In genomic region chr4:119430678-119431077, GRCm38 (mm10) we compare ENCODE assay signal across 9 mouse cellular contexts. TPM values are rescaled to one million over a fixed set of nuclear protein-coding genes. Genes with fewer than 3 reads are reported as not detected.
DNase-seq lines count a peak whose midpoint lies in the region; ATAC-seq and TF ChIP-seq lines count a peak whose summit lies in the region.
"Had no signal": no experiment of that assay in that cellular context is flagged by ENCODE, and none has a peak within 500 bp of the region (broad histone marks: within the 10 kb centered on the region; RNA-seq: fewer than 3 reads in every experiment).

No protein-coding gene starts in this region.

- peak; percentile 66; the same call in 1 of the 2 replicates for TF ChIP-seq CTCF in embryonic fibroblast, embryonic 13.5 days (IDR thresholded peaks at IDR 0.05; ENCODE audit: borderline replicate concordance, insufficient read depth, low read length)
- TF ChIP-seq CTCF in lung, postnatal 0 days (IDR thresholded peaks at IDR 0.05) = peak; percentile 75

- no peak for TF ChIP-seq EP300 in lung, postnatal 0 days (IDR thresholded peaks at IDR 0.05)

- no peak overlapping the region for H3K27ac ChIP-seq in forebrain, embryonic 14.5 days (ENCODE audit: low read depth, low read length)
- no peak overlapping the region for H3K27ac ChIP-seq in forebrain, embryonic 12.5 days
- no peak overlapping the region for H3K27ac ChIP-seq in embryonic fibroblast, embryonic 13.5 days (ENCODE audit: insufficient read depth, low read length)
- H3K27ac ChIP-seq in lung, postnatal 0 days (ENCODE audit: low read length) = no peak overlapping the region
- H3K27ac ChIP-seq: neural tube, embryonic 12.5 days had no signal

- H3K36me3 ChIP-seq in forebrain, embryonic 14.5 days (ENCODE audit: control insufficient read depth, insufficient read depth, low read length) = no peaks in the 10 kb centered on the region
- no peaks in the 10 kb centered on the region for H3K36me3 ChIP-seq in forebrain, embryonic 12.5 days (replicated peaks)
- no peaks in the 10 kb centered on the region for H3K36me3 ChIP-seq in lung, postnatal 0 days (ENCODE audit: insufficient read depth, low read length)
- H3K36me3 ChIP-seq: neural tube, embryonic 12.5 days had no signal

- no peak overlapping the region for H3K4me2 ChIP-seq in forebrain, embryonic 14.5 days (ENCODE audit: low read length)
- no peak overlapping the region for H3K4me2 ChIP-seq in forebrain, embryonic 12.5 days
- H3K4me2 ChIP-seq in lung, postnatal 0 days (replicated peaks; ENCODE audit: low read depth, low read length) = no peak overlapping the region
- H3K4me2 ChIP-seq: neural tube, embryonic 12.5 days had no signal

- no peak for ATAC-seq in forebrain, embryonic 14.5 days
- no peak for ATAC-seq in forebrain, embryonic 12.5 days (ENCODE audit: low FRiP score)
- peak; percentile 68 for ATAC-seq in lung, postnatal 0 days

- peak; percentile 44 for DNase-seq in forebrain, embryonic 14.5 days (ENCODE audit: low spot score)
- DNase-seq in 3T3-L1 (ENCODE audit: low read depth, low spot score) = peak; percentile 25
- DNase-seq in adrenal gland, postnatal 25 days = peak; percentile 62
- peak; percentile 52 to 73 for DNase-seq in kidney, adult 8-10 months
- peak; percentile 68 for DNase-seq in lung, postnatal 0 days (ENCODE audit: low spot score)
- DNase-seq in spleen, postnatal 4 days (ENCODE audit: low spot score in 2 of 2) = peak; percentile 66 to 84

- 0 out of 2 replicates have a peak, but pooled peaks cover 4% of the 10 kb centered on the region for H3K9me3 ChIP-seq in forebrain, embryonic 14.5 days (replicated peaks; ENCODE audit: control insufficient read depth, low read length)
- H3K9me3 ChIP-seq in forebrain, embryonic 12.5 days = no peaks in the 10 kb centered on the region
- H3K9me3 ChIP-seq in lung, postnatal 0 days (ENCODE audit: low read length) = no peaks in the 10 kb centered on the region

- TF ChIP-seq POLR2A in embryonic fibroblast, embryonic 13.5 days (IDR thresholded peaks at IDR 0.05; ENCODE audit: low read depth, low read length) = no peak

- H3K27me3 ChIP-seq in forebrain, embryonic 14.5 days (replicated peaks; ENCODE audit: control insufficient read depth, insufficient read depth, low read length) = no peaks in the 10 kb centered on the region
- H3K27me3 ChIP-seq in forebrain, embryonic 12.5 days = 0 out of 2 replicates have a peak, but pooled peaks cover 7% of the 10 kb centered on the region
- no peaks in the 10 kb centered on the region for H3K27me3 ChIP-seq in lung, postnatal 0 days (replicated peaks; ENCODE audit: insufficient read depth, low read length)
- H3K27me3 ChIP-seq: neural tube, embryonic 12.5 days had no signal

- no peak overlapping the region for H3K9ac ChIP-seq in forebrain, embryonic 14.5 days (ENCODE audit: low read length)
- H3K9ac ChIP-seq in forebrain, embryonic 12.5 days = no peak overlapping the region
- H3K9ac ChIP-seq in lung, postnatal 0 days (replicated peaks; ENCODE audit: low read depth) = no peak overlapping the region
- H3K9ac ChIP-seq: neural tube, embryonic 12.5 days had no signal

- WGBS in forebrain, embryonic 14.5 days = 31% methylated on average over 5 of the region's 5 CpGs
- WGBS in forebrain, embryonic 12.5 days = 26% methylated on average over 5 of the region's 5 CpGs
- 28% methylated on average over 5 of the region's 5 CpGs for WGBS in lung, postnatal 0 days

- no peaks in the 10 kb centered on the region for H3K4me1 ChIP-seq in forebrain, embryonic 14.5 days (ENCODE audit: control insufficient read depth, insufficient read depth, low read length)
- H3K4me1 ChIP-seq in forebrain, embryonic 12.5 days = no peaks in the 10 kb centered on the region
- H3K4me1 ChIP-seq in embryonic fibroblast, embryonic 13.5 days (ENCODE audit: control insufficient read depth, insufficient read depth, low read length) = no peaks in the 10 kb centered on the region; the same call in 1 of the 2 replicates
- no peaks in the 10 kb centered on the region for H3K4me1 ChIP-seq in lung, postnatal 0 days (ENCODE audit: insufficient read depth, low read depth, low read length)
- H3K4me1 ChIP-seq: neural tube, embryonic 12.5 days had no signal

- H3K4me3 ChIP-seq in forebrain, embryonic 14.5 days (ENCODE audit: low read depth, low read length) = no peak overlapping the region
- no peak overlapping the region for H3K4me3 ChIP-seq in forebrain, embryonic 12.5 days (replicated peaks)
- no peak overlapping the region for H3K4me3 ChIP-seq in embryonic fibroblast, embryonic 13.5 days (ENCODE audit: insufficient read depth, low read length)
- H3K4me3 ChIP-seq in lung, postnatal 0 days (ENCODE audit: low read depth, low read length) = no peak overlapping the region
- H3K4me3 ChIP-seq: neural tube, embryonic 12.5 days had no signal

RNA-seq across cellular contexts. Expression of gene Zmynd12, which starts 8.1 kb away (rescaled TPM):
- 0.30 and 0.38 TPM in 2 replicates for polyA plus RNA-seq in forebrain, embryonic 14.5 days (2014; fragmentation: Nextera tagmentation; extraction: Ambion mirVana)
- 0.31 TPM in 1 of 2 replicates, not detected in the other for polyA plus RNA-seq in forebrain, embryonic 12.5 days (2016; fragmentation: Nextera tagmentation; extraction: Ambion mirVana)
- 2.3 and 4.5 TPM in 2 replicates for total RNA-seq in adrenal gland, postnatal 25 days (2021)
- polyA plus RNA-seq in embryonic fibroblast, embryonic 13.5 days (2011; ENCODE audit: insufficient read length, low read depth, missing spikeins) = not detected in 2 replicates
- 2.9 and 3.3 TPM in 2 replicates for polyA plus RNA-seq in lung, postnatal 0 days (2015; fragmentation: Nextera tagmentation; extraction: Ambion mirVana)

RNA-seq across cellular contexts. Expression of gene Ppcs, which starts 8.5 kb away (rescaled TPM):
- polyA plus RNA-seq in forebrain, embryonic 14.5 days (2014; fragmentation: Nextera tagmentation; extraction: Ambion mirVana) = 17.1 and 23.0 TPM in 2 replicates
- 19.5 and 21.0 TPM in 2 replicates for polyA plus RNA-seq in forebrain, embryonic 12.5 days (2016; fragmentation: Nextera tagmentation; extraction: Ambion mirVana)
- 45.9 and 48.6 TPM in 2 replicates for total RNA-seq in adrenal gland, postnatal 25 days (2021)
- polyA plus RNA-seq in embryonic fibroblast, embryonic 13.5 days (2011; ENCODE audit: insufficient read length, low read depth, missing spikeins) = 8.9 and 10.5 TPM in 2 replicates
- polyA plus RNA-seq in lung, postnatal 0 days (2015; fragmentation: Nextera tagmentation; extraction: Ambion mirVana) = 28.4 and 30.5 TPM in 2 replicates

RNA-seq across cellular contexts. Expression of gene Ccdc30, which starts 15.4 kb away (rescaled TPM):
- polyA plus RNA-seq in forebrain, embryonic 14.5 days (2014; fragmentation: Nextera tagmentation; extraction: Ambion mirVana) = 14.0 and 14.4 TPM in 2 replicates
- polyA plus RNA-seq in forebrain, embryonic 12.5 days (2016; fragmentation: Nextera tagmentation; extraction: Ambion mirVana) = 11.8 and 13.4 TPM in 2 replicates
- 12.5 and 15.9 TPM in 2 replicates for total RNA-seq in adrenal gland, postnatal 25 days (2021)
- polyA plus RNA-seq in embryonic fibroblast, embryonic 13.5 days (2011; ENCODE audit: insufficient read length, low read depth, missing spikeins) = 1.3 and 2.0 TPM in 2 replicates
- 7.3 and 7.8 TPM in 2 replicates for polyA plus RNA-seq in lung, postnatal 0 days (2015; fragmentation: Nextera tagmentation; extraction: Ambion mirVana)

Comparison
In these comparisons a context has a peak if more than half of its experiments do, and no peak if none do; other contexts are left out.
1. DNase-seq: peak in every context shown above with its lines; median percentile 75 in spleen, postnatal 4 days; 68 in lung, postnatal 0 days; 62 in kidney, adult 8-10 months; 62 in adrenal gland, postnatal 25 days; 44 in forebrain, embryonic 14.5 days; 25 in 3T3-L1.